Mouse (Mus musculus) retina, adult 2 months (tissue): ENCODE measurements at regions not wholly inside any gene's neighbourhood (a gene's known extent, or its start where the extent isn't known, plus 50 kb on each side); places are given as distances from the start of the nearest gene placed in this dataset.
A peak's percentile ranks its signal among the peaks of the same experiment; 100 is the strongest.

Source experiments
- DNase-seq: peaks from one replicate; pipeline ENCODE4 v3.0.0-alpha.2; 2012; ENCODE audit warnings: low read depth, low spot score

DNA sequence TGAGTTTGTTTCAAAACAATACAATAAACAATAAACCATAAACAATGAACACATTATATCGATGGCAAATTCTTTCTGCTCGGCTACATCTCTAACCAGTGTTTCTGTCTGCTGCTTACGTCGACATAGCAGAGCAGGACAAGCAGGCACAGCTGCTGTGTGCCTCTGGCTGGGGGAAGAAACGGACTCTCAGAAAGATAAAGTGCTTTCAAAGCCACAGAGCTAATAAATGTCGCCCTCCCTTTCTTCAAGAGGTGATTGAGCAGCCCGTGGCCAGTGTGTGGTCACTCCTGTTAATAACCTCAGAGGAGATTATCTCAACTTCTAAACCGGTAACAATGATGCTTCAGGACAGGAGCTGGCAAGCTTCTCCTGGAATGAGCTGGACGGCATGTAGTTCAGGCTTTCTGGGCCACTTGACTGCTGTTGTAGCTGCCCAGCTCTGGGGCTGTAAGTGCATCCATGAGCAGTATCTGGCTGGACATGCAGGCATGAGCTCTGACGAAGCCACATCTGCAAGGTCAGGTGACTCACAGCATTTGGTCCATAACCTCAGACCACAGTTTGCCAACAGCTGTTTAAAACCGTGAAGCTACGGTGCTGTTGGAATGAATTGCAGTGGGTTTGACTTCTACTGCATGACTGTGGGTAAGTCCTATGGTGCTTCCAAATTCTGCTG, 55.6 kb downstream of the Evx1 start:
- DNase-seq, result no peak

DNA sequence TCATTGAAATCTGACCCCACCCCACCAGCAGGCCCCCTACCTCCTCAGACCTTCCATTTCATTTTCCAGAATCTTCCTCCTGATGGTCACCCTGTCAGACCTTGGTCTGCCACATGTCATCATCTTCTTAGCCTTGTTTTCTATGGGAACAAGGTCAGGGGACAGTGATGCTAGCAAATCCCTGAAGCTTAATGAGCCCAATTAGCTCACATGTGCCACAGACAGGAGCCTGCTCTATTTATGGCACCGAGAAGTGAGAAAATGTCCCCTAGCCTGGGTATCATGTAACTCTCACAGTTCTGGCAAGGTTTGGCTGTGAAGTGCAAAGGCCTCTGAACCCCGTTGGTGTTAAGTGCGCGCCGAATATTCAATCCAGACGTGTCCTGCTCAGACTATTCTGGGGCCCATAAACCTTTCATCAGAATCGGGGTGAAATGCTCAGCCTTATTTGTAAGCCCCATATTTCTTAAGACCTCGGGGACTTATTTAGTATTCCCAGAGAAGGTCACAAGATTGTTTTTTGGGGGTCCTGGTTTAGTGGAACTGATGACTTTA, 57.6 kb downstream of the Evx1 start:
- DNase-seq, result no peak

DNA sequence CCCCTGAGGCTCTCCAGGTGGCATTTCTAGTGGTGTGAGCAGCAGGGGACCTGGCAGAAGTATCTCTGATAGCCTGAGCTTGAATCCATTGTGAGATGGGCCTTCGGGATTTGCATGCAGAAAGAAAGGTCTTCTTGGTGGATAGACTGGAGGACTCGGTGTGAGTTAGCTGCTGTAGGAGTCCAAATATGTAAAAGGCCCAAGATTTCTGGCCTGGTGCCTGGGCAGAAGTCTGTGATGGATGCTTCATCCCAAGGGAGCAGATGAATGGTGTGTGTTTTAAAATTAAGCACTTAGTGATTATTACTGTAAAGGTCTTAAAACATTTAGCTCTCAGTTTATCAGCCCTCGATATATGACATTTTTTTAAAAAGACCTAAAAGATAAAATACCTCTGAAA, 65.8 kb downstream of the Evx1 start:
- DNase-seq, result no peak

DNA sequence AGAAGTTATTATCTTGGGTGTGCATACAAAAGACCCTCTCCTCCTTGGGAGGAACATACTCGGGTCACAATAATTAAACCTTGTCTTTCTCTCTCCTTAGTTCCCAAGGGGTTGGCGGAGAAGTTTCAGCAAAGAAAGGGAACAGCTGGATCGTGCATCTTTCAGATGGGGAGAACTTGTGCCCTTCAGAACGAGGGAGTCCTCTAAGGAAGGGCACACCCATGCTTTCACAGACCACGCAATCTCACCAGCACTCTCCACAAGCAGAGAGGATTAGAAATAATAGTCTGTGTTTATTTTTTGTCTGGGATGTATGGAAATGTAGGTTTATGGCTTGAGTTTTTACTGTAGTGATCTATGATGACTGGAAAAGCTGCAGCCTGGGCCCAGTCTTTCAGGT, 66.3 kb downstream of the Evx1 start:
- DNase-seq, result no peak

DNA sequence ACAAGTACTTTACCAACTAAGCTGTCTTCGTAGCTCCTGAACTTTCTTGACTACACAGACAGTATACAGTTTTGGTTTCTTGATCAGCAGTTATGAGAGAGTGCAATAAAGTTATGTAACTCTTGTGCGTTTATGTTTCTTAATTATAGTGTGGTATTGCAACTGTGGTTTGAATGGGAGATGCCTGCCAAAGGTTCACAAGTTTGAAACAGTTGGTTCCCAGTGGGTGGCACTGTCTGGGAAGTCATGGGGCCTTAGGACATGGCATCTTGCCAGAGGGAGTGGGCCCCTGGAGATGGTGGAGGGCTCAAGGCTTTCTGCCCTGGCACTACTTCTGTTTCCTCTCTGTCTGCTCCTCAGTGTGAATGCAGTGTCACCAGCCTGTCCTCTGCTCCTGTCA, 71.7 kb downstream of the Evx1 start:
- no peak for DNase-seq

DNA sequence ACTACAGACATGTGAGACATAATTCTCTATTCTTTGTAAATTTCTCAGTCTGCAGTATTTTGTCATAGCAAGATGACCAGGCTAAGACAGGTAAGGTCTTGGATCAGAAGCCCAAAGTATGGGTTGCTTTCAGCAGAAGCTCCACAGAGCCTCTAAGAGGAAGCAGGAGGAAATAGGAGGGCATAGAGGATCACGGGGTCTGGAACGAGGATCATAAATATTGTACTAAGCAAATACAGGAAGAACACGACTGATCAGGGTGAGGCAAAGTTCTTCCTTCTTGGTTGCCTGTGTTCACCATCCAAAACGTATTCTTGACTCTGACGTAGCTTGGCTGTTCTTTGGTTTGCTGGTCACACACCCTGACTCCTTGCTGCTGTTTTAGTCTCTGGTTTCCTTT, 88.1 kb downstream of the Evx1 start:
- DNase-seq, result no peak

DNA sequence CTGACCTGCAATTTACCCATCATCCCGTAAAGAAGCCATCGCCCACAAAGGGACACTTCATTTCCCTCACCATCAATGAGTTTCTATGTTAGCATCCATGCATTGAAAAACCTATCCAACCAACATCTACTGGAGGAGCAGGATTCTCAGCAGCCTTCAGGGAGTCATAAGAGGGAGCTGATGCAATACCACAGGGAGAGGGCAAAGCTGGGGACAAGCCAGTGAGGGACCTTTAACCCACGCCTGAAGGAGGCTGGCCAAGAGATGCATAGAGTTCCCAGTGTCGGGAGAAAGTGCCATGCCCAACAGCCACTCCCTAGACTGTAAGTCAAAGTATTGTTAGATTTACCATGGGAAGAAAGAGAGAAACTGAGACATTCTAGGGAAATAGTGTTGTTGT, 96.7 kb downstream of the Evx1 start:
- DNase-seq, result no peak

DNA sequence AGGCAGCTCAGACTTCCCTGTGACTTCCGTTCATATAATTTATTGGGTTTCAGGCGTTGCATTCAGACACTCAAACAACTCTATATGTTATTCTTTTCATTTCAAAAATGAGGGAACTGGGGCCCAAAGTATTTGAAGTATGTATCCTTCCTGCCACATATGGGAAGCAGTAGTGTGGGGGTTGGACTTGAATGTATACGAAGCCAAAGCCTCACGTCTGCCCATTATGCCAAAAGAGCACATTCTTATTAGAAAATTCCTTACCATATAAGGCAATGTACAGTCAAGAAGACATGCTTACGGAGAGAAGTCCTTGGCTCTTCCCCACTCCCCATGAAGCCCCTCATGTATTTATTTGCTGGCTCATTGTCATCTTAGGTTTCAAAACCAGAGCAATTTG, 97.4 kb downstream of the Evx1 start:
- no peak for DNase-seq

DNA sequence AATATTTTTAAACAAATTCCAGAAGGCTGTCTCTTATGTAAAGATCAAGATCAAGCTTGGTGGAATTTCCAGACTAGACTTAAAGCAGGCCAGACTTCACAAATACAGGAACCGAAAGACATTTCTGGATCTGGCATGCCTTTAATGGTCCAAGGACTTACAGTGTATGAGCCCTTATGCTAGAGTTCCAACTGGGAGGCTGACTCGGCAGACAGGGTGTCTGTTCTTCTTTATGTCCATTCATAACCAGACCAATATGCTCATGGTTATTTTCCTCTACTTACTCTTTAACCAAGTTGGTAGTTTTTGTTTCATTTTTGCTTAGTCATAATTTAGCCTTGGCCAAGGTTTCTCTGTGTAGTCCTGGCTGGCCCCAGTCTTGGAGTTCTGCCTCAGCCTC, 98.0 kb downstream of the Evx1 start:
- no peak for DNase-seq

DNA sequence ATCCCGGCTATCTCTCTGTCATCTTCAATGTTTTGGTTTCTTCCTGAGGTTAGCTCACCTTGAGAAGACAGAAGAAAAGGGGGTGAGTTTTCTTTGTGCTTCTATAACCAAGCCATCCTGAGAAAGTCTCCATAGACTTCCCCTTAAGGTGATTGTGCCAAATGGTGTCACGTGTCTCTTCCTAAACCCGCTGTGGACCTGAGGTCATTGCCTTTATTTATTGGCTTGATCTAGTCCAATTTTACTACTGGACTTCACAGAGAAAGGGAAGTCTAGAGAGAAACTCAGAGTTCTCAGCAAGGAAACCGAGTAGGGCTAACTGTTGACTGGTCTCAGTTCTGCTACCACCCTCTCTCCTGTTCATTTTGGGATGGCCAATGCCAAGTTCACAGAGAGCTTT, 100.3 kb downstream of the Evx1 start:
- no peak for DNase-seq

DNA sequence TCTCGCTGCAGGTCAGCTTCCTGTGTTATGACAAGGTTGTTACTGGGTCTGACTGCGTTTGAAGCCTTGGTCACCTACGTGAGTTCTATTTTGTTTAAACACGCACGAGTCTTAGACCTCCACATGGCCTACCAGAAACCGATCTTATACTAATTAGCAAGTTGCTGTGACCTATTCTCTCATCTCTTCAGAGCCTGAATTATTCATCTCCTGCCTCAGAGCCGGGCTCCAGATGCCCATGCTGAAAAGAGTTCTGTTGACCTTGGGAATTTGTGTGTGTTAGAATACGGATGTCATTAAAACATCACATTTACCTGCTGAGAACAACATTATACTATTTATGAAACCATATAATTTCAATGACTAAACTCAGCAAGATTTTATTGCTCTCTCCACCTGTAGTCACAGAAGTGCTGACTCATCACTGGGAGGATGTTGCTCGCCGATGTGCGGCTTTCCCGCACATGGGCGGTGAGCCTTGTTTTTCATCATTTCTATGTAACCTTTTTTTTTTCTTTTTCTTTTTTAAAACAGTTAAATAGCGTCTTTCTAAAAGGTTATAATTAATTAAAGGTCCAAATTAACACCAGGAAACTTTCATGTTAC, 102.1 kb downstream of the Evx1 start:
- DNase-seq, result no peak

DNA sequence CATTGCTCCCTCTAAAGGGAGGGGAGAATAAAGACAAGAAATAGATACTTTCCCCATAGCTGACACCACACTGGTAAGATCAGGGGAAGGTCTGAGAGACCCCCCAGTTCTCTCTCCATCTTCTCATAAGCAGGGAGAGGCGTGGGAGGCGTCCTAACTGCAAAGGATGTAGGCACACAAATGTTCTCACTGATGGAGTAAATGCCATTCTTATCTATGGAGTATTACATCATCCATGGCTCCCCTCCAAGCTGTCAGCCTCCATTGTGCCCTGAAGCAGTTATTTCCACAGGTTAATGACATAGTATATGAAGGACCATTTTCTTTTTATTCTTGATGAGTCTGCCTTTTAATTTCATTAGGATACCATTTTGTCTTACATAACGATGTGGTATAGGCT, 103.2 kb downstream of the Evx1 start:
- no peak for DNase-seq

DNA sequence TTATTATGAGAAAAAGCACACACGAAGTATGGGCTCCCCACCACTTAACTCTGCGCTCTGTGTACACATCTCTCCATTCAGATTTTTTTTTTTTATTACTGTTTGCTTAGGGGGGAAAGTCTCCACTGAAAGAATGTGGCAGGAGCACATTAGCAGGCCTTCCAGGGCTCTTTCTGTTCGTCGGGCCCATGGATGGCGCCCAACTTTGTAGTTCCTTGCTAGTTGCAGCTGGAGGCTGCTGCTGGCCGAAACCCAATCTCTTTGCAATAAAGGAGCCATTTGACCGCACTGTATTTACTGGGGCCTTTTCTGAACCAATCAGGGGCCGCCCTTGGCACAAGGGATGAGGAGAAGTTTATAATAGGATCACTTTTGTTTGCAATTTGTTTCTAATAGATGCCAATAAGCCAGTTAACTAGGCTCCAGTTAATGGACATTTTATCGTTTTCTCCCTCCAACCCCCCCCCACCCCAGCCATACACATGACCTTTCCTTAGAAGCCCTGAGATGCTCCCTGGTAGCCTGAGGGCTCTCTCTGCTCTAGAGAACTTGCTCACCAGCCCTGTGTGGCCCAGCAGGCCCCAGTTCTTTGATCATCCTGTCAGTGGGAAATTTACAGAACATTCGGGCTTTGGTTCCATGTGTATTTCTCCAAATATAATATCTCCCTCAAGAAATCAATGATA, 104.3 kb downstream of the Evx1 start:
- no peak for DNase-seq

DNA sequence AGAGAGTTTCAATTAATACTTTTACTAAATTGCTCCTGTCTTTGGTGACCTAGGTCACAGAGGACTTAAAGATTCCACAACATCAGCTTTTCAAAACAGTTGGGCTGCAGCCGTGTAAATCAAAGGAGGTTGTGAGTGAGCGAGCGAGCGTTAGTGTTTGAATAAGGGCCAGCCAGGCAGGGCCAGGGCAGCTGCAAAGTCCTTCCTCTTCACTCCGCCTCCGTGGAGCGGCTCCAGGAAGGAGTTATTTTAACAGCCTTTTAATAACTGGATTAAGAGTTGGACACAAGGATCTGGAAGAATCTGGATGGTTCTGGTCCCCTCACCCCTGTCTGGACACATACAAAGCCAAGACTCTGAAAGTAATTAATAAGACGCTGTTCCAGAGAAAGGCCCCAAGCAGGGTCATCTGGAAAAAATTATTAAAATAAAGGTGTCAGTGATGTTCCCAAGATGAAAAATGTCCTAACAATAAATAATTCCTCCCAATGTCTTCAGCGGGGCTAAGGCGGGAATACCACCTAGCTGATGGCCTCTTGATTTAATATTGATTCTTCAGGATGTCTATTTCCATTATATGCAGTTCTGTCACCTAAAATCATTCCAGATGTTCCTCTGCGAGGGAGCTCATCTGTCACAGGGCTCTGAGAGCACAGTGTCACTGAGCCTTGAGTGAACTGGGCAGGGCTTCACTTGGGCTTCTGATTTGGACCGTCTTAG, 105.3 kb downstream of the Evx1 start:
- DNase-seq, result no peak

DNA sequence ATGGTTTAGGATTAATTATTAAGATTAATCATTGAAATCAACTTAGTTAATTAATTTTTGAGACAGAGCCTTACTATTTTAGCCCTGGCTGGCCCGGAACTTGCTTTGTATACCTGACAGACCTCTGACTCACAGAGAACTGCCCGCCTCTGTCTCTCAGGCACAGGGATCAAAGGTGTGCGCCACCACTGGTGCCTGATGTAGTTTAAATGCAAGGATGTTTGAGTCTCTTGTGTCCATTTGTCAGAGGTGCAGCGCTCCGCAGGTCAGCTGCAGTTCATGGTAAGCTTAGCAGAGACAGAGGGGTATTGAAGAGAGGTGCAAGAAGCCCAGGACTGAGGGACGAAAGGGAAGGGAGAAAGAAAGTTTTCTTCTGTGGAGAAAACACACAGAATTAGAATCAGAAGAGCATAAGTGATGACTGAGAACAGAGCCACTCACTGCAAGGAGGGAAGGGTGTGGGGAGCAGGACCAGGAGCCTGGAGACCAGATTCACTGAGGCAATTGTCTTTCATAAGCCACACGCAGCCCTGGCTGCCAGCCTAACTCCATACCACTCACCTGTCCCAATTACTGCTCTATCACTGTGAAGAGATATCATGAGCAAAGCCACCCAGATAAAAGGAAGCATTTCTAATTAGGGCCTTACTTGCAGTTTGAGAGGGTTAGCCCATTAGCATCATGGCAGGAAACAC, 107.1 kb downstream of the Evx1 start:
- DNase-seq, result no peak

DNA sequence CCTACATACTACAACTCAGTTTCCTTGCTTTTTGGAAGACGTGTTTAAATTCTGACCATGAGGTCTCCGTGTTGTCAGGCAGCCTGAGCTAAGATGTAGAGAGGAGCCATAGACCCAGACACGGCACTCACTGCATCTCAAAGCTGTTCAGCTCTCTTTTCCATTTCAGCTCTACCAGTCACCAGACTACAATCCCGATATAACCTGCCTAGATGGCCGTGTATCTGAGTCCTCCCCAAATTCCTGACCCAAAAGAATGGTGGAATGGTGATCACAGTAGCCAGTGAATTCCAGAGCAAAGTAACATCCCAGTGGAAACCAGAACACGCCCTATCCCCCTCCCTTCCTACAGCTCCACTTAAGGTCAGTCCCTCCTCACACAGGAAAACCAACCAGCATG, 108.5 kb downstream of the Evx1 start:
- DNase-seq, result no peak

DNA sequence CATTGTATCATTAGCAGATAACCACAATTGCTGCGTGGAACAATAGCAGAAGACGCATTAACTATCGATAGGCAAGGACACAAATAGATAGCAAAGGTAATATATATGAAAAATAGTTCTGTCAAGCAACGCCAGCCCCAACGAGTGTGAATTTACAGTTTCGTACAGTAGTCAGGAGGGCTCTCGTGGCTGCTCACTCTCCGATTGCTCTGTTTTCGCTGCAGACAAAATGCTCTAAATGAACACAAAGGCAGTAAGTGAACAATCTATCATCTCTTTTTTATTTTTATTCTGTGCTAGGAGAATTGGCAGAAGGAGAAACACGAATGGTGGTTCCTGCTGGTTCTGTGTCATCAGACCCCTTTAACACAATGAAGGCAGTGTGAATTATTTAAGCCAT, 109.4 kb downstream of the Evx1 start:
- no peak for DNase-seq

DNA sequence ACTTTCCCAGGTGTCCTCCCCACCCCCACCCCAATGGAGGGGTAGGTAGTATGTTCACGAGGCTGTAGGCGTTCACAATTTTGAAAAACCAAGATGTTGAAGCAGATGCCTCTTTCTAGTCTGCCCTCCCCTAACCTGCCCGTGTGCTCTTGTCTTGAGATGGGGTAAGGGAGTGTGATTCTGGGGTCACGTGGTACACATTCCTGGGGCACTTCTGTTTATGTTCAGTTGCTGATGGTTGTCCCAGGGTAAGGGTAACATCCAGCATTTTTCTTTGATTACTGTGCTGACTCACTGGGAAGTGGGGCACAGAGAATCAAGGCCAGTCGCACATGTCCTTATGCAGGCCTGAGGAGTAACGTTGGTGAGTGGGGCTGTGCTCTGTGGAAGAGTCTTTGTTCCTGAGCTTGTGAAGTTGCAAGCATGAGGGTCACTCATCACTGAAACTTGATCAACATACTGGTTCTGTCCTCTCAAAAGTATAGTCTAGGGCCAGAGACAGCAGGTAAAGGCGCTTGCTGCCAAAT, 110.3 kb downstream of the Evx1 start:
- no peak for DNase-seq

DNA sequence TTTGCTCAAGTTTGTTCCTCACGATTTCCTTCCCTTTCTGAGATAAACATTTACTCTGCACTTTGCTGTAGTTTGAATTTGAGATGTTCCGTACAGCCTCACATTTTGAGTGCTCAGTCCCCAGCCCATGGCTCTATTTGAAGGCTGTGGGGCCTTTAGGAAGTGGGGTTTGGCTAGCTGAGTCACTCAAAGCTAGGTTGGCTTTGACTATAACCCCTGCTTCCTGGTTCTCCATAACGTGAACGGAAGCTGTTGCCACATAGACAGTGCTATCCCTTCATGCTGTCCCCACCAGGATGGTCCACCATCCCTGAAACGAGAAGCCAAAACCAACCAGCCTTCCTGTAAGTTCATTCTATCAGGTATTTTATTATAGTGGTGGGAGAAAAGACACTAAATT, 111.1 kb downstream of the Evx1 start:
- DNase-seq, result no peak

DNA sequence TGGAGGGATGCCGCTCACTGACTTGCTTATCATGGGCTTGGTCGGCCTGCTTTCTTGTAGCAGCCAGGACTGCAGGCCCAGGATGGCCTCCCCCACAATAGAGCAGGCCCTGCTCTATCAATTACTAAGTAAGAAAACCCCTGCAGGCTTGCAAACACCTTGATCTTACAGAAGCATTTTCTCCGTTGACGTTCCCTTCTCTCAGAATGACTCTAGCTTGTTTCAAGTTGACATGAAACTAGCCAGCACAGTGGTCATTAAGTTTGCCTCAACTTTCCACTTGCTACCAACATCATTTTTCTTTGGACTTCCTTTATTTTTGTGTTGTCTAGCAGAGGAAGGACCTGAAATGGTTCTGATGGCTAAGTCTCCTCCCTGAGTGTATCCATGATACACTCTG, 111.8 kb downstream of the Evx1 start:
- no peak for DNase-seq

DNA sequence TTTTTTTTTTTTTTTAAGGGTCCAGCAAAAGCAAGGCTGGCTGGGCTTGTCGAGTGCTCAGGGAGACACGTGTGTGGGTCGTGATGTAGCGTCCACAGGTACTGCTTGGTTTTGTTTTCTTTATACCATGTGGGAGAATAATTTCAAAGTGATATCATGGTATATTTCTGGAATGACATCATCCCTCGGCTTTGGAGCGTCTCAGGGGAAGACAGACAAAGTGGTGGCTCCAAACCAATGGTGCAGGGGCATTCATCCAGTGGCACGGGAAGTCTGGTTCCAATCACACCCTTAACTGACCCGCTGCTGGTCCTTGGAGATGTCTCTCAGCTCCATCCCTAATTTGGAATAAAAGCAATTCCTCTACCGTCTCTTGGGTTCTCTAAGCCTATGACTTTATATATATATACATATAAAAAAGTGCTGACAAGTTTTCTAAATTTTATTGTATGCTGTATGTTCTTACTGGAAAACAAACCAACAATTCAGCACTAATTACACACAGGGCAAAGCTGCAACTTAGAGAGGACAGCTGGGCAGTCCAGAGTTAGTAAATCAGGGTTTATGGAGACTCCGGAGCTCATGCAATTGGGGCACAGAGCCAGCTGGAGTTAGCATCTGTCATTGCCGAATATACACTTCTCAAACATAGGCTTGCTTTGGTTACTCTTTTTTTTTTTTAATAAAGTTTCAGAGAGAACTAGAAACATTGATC, 115.3 kb downstream of the Evx1 start:
- peak; percentile 9 for DNase-seq
